In genomic region chr11:88046323-88046937, GRCm38 (mm10) we compare ENCODE assay signal across 8 mouse cellular contexts. TPM values are rescaled to one million over a fixed set of nuclear protein-coding genes. Genes with fewer than 3 reads are reported as not detected.
DNase-seq lines count a peak whose midpoint lies in the region; ATAC-seq and TF ChIP-seq lines count a peak whose summit lies in the region.

No protein-coding gene starts in this region.

- H3K27ac ChIP-seq in heart, embryonic 12.5 days (ENCODE audit: poor library complexity, severe bottlenecking): peak overlapping the region; percentile 100
- peak overlapping the region; percentile 98 for H3K27ac ChIP-seq in MEL (ENCODE audit: control insufficient read depth, low read depth, low read length)
- H3K27ac ChIP-seq in forebrain, embryonic 10.5 days: peak overlapping the region; percentile 100
- H3K27ac ChIP-seq in limb, embryonic 14.5 days (replicated peaks; ENCODE audit: low read depth, low read length): peak overlapping the region; percentile 99; the same call in 1 of the 2 replicates

- peaks cover 26% of the 10 kb centered on the region for H3K36me3 ChIP-seq in heart, embryonic 12.5 days
- H3K36me3 ChIP-seq in MEL (ENCODE audit: control insufficient read depth in 1 of 2, insufficient read depth in 2 of 2, low read length in 2 of 2): peaks cover 27 to 29% of the 10 kb centered on the region in 2 experiments
- H3K36me3 ChIP-seq in forebrain, embryonic 10.5 days (replicated peaks): peaks cover 52% of the 10 kb centered on the region
- H3K36me3 ChIP-seq in limb, embryonic 14.5 days (ENCODE audit: control insufficient read depth, insufficient read depth, low read length): peaks cover 24% of the 10 kb centered on the region

- no peaks in the 10 kb centered on the region for H3K9me3 ChIP-seq in heart, embryonic 12.5 days (replicated peaks)
- H3K9me3 ChIP-seq in MEL (replicated peaks; ENCODE audit: insufficient read depth, low read length): no peaks in the 10 kb centered on the region
- H3K9me3 ChIP-seq in forebrain, embryonic 10.5 days: no peaks in the 10 kb centered on the region
- H3K9me3 ChIP-seq in limb, embryonic 14.5 days (ENCODE audit: control insufficient read depth, low read length): no peaks in the 10 kb centered on the region

- peaks cover 22% of the 10 kb centered on the region for H3K4me1 ChIP-seq in heart, embryonic 12.5 days (replicated peaks)
- peaks cover 5 to 17% of the 10 kb centered on the region in 2 experiments for H3K4me1 ChIP-seq in MEL (ENCODE audit: control insufficient read depth in 1 of 2, insufficient read depth in 2 of 2, low read length in 2 of 2)
- peaks cover 36% of the 10 kb centered on the region for H3K4me1 ChIP-seq in forebrain, embryonic 10.5 days
- peaks cover 23% of the 10 kb centered on the region for H3K4me1 ChIP-seq in limb, embryonic 14.5 days (ENCODE audit: control insufficient read depth, insufficient read depth, low read length)

- TF ChIP-seq CTCF in MEL (IDR thresholded peaks at IDR 0.05 in 2 of 3, conservative IDR thresholded peaks at IDR 0.05 in 1 of 3; ENCODE audit: control insufficient read depth in 1 of 3, insufficient read depth in 1 of 3, low read depth in 2 of 3, low read length in 3 of 3, poor library complexity in 1 of 3, severe bottlenecking in 1 of 3): no peak

- peak in 1 of 2 experiments; percentile 46; a peak in 1 of 4 replicates for TF ChIP-seq POLR2A in MEL (IDR thresholded peaks at IDR 0.05; ENCODE audit: control insufficient read depth in 1 of 2, insufficient read depth in 1 of 2, low read depth in 1 of 2, low read length in 2 of 2, poor library complexity in 1 of 2)
- no peak for TF ChIP-seq POLR2A in limb, embryonic 14.5 days (IDR thresholded peaks at IDR 0.05; ENCODE audit: borderline replicate concordance, extremely low read depth, insufficient read depth, insufficient read length)

- H3K9ac ChIP-seq in heart, embryonic 12.5 days: peak overlapping the region; percentile 99
- peak overlapping the region; percentile 91 for H3K9ac ChIP-seq in MEL (ENCODE audit: control insufficient read depth, low read depth, low read length, poor library complexity, severe bottlenecking)
- peak overlapping the region; percentile 100 for H3K9ac ChIP-seq in limb, embryonic 14.5 days (ENCODE audit: low read depth, low read length, severe bottlenecking)

- peaks cover 33% of the 10 kb centered on the region for H3K79me2 ChIP-seq in MEL (ENCODE audit: control insufficient read depth, insufficient read depth, low read length, poor library complexity)

- no peak for DNase-seq in heart, adult 18-20 months
- peak; percentile 90 for DNase-seq in MEL (ENCODE audit: low read depth, low spot score)
- DNase-seq in forebrain, embryonic 10.5 days (ENCODE audit: extremely low spot score, low spot score): no peak
- no peak for DNase-seq in limb, embryonic 14.5 days (ENCODE audit: low spot score)
- peak; percentile 56 to 76 for DNase-seq in spleen, postnatal 4 days (ENCODE audit: low spot score in 2 of 2)
- no peak for DNase-seq in frontal cortex, postnatal 36 days (ENCODE audit: low spot score in 2 of 2)
- no peak for DNase-seq in urinary bladder, postnatal 36 days (ENCODE audit: low spot score in 2 of 2)

- H3K4me3 ChIP-seq in heart, embryonic 12.5 days: peak overlapping the region; percentile 94
- peak overlapping the region; percentile 63 to 71 for H3K4me3 ChIP-seq in MEL (ENCODE audit: control insufficient read depth in 1 of 2, insufficient read depth in 1 of 2, low read depth in 2 of 2, low read length in 2 of 2)
- H3K4me3 ChIP-seq in forebrain, embryonic 10.5 days: peak overlapping the region; percentile 96
- H3K4me3 ChIP-seq in limb, embryonic 14.5 days (replicated peaks; ENCODE audit: low read length): peak overlapping the region; percentile 91

- TF ChIP-seq EP300 in MEL (IDR thresholded peaks at IDR 0.05; ENCODE audit: low read depth in 1 of 2, low read length in 2 of 2): no peak

- TF ChIP-seq RAD21 in MEL (IDR thresholded peaks at IDR 0.05; ENCODE audit: low read depth, low read length): no peak

- ATAC-seq in heart, embryonic 12.5 days (ENCODE audit: insufficient number of reproducible peaks, low FRiP score): no peak
- no peak for ATAC-seq in limb, embryonic 14.5 days (ENCODE audit: low FRiP score, low read depth)

- no peaks in the 10 kb centered on the region for H3K27me3 ChIP-seq in heart, embryonic 12.5 days (replicated peaks)
- no peaks in the 10 kb centered on the region for H3K27me3 ChIP-seq in MEL (ENCODE audit: control insufficient read depth in 1 of 2, insufficient read depth in 2 of 2, low read length in 2 of 2)
- no peaks in the 10 kb centered on the region for H3K27me3 ChIP-seq in forebrain, embryonic 10.5 days (ENCODE audit: poor library complexity, severe bottlenecking)
- no peaks in the 10 kb centered on the region for H3K27me3 ChIP-seq in limb, embryonic 14.5 days (ENCODE audit: control insufficient read depth, insufficient read depth, low read length)

- H3K4me2 ChIP-seq in heart, embryonic 12.5 days: peak overlapping the region; percentile 67
- peak overlapping the region; percentile 58 for H3K4me2 ChIP-seq in limb, embryonic 14.5 days (replicated peaks; ENCODE audit: low read depth, low read length, severe bottlenecking)

- 57% methylated on average over 17 of the region's 17 CpGs for WGBS in heart, embryonic 12.5 days
- WGBS in forebrain, embryonic 10.5 days: 70% methylated on average over 17 of the region's 17 CpGs
- 60% methylated on average over 17 of the region's 17 CpGs for WGBS in limb, embryonic 14.5 days

TF ChIP-seq in MEL, 35 proteins besides CTCF, POLR2A, EP300 and RAD21:
- TF ChIP-seq CHD1 (IDR thresholded peaks at IDR 0.05; ENCODE audit: low read depth, low read length) (peak; percentile 95; the same call in 1 of the 2 replicates), GATA1 (IDR thresholded peaks at IDR 0.05; ENCODE audit: low read depth, low read length) (no peak), JUND (IDR thresholded peaks at IDR 0.05; ENCODE audit: low read depth, low read length) (no peak), TBP (IDR thresholded peaks at IDR 0.05; ENCODE audit: low read depth, low read length) (peak; percentile 98), MAFK (IDR thresholded peaks at IDR 0.05; ENCODE audit: borderline replicate concordance, low read depth, low read length) (peak; percentile 79), SIN3A (IDR thresholded peaks at IDR 0.05; ENCODE audit: low read length) (no peak), NRF1 (IDR thresholded peaks at IDR 0.05; ENCODE audit: insufficient read depth, low read depth, low read length, poor library complexity, severe bottlenecking) (peak; percentile 14; the same call in 1 of the 2 replicates), USF2 (IDR thresholded peaks at IDR 0.05; ENCODE audit: borderline replicate concordance in 1 of 2, insufficient read depth in 1 of 2, low read depth in 1 of 2, low read length in 2 of 2) (no peak), CHD2 (IDR thresholded peaks at IDR 0.05; ENCODE audit: low read length) (no peak)

RNA-seq across cellular contexts. Expression of gene Srsf1, which starts 0.7 kb away (rescaled TPM):
- polyA plus RNA-seq in heart, embryonic 12.5 days (2016; fragmentation: Nextera tagmentation; extraction: Ambion mirVana): 254 and 260 TPM in 2 replicates
- total RNA-seq in heart, adult 18-20 months (2021): 100 to 1,000 TPM in 1 of 2 experiments, 10 to 100 TPM in 1; 88.5 to 102 TPM
- total RNA-seq in MEL (2012; rRNA removed): 586 and 596 TPM in 2 replicates
- 100 to 1,000 TPM; 421 to 431 TPM for polyA plus RNA-seq in MEL (2012; ENCODE audit: insufficient read depth in 1 of 2, insufficient read length in 2 of 2, low read depth in 1 of 2, low replicate concordance in 2 of 2, missing spikeins in 1 of 2)
- polyA plus RNA-seq in forebrain, embryonic 10.5 days (2016; fragmentation: Nextera tagmentation; extraction: Ambion mirVana): 404 and 428 TPM in 2 replicates
- polyA plus RNA-seq in limb, embryonic 14.5 days (2012; rRNA removed): 524 and 556 TPM in 2 replicates
- 338 and 354 TPM in 2 replicates for polyA plus RNA-seq in limb, embryonic 14.5 days (2014; fragmentation: Nextera tagmentation; extraction: Ambion mirVana)

RNA-seq across cellular contexts. Expression of gene Vezf1, which starts 21.6 kb away (rescaled TPM):
- 27.3 and 29.3 TPM in 2 replicates for polyA plus RNA-seq in heart, embryonic 12.5 days (2016; fragmentation: Nextera tagmentation; extraction: Ambion mirVana)
- 10 to 100 TPM; 35.0 to 38.4 TPM for total RNA-seq in heart, adult 18-20 months (2021)
- total RNA-seq in MEL (2012; rRNA removed): 8.0 and 9.5 TPM in 2 replicates
- 10 to 100 TPM in 1 of 2 experiments, not detected in 1; 20.8 TPM for polyA plus RNA-seq in MEL (2012; ENCODE audit: insufficient read depth in 1 of 2, insufficient read length in 2 of 2, low read depth in 1 of 2, low replicate concordance in 2 of 2, missing spikeins in 1 of 2)
- polyA plus RNA-seq in forebrain, embryonic 10.5 days (2016; fragmentation: Nextera tagmentation; extraction: Ambion mirVana): 61.6 and 62.6 TPM in 2 replicates
- polyA plus RNA-seq in limb, embryonic 14.5 days (2012; rRNA removed): 35.3 and 38.9 TPM in 2 replicates
- polyA plus RNA-seq in limb, embryonic 14.5 days (2014; fragmentation: Nextera tagmentation; extraction: Ambion mirVana): 42.7 and 44.1 TPM in 2 replicates

RNA-seq across cellular contexts. Expression of gene Cuedc1, which starts 51.4 kb away (rescaled TPM):
- polyA plus RNA-seq in heart, embryonic 12.5 days (2016; fragmentation: Nextera tagmentation; extraction: Ambion mirVana): 20.7 and 22.9 TPM in 2 replicates
- 10 to 100 TPM; 40.0 to 43.8 TPM for total RNA-seq in heart, adult 18-20 months (2021)
- total RNA-seq in MEL (2012; rRNA removed): 1.0 and 1.1 TPM in 2 replicates
- 1 to 10 TPM in 1 of 2 experiments, not detected in 1; 4.8 TPM for polyA plus RNA-seq in MEL (2012; ENCODE audit: insufficient read depth in 1 of 2, insufficient read length in 2 of 2, low read depth in 1 of 2, low replicate concordance in 2 of 2, missing spikeins in 1 of 2)
- polyA plus RNA-seq in forebrain, embryonic 10.5 days (2016; fragmentation: Nextera tagmentation; extraction: Ambion mirVana): 20.0 and 24.9 TPM in 2 replicates
- 40.6 and 44.5 TPM in 2 replicates for polyA plus RNA-seq in limb, embryonic 14.5 days (2012; rRNA removed)
- polyA plus RNA-seq in limb, embryonic 14.5 days (2014; fragmentation: Nextera tagmentation; extraction: Ambion mirVana): 20.9 and 25.5 TPM in 2 replicates

RNA-seq across cellular contexts. Expression of gene Dynll2, which starts 59.1 kb away (rescaled TPM):
- 21.4 and 22.5 TPM in 2 replicates for polyA plus RNA-seq in heart, embryonic 12.5 days (2016; fragmentation: Nextera tagmentation; extraction: Ambion mirVana)
- total RNA-seq in heart, adult 18-20 months (2021): 100 to 1,000 TPM; 410 to 444 TPM
- total RNA-seq in MEL (2012; rRNA removed): 30.7 and 38.6 TPM in 2 replicates
- 100 to 1,000 TPM in 1 of 2 experiments, 10 to 100 TPM in 1; 75.8 to 124 TPM for polyA plus RNA-seq in MEL (2012; ENCODE audit: insufficient read depth in 1 of 2, insufficient read length in 2 of 2, low read depth in 1 of 2, low replicate concordance in 2 of 2, missing spikeins in 1 of 2)
- 24.8 and 25.9 TPM in 2 replicates for polyA plus RNA-seq in forebrain, embryonic 10.5 days (2016; fragmentation: Nextera tagmentation; extraction: Ambion mirVana)
- polyA plus RNA-seq in limb, embryonic 14.5 days (2012; rRNA removed): 71.7 and 84.3 TPM in 2 replicates
- polyA plus RNA-seq in limb, embryonic 14.5 days (2014; fragmentation: Nextera tagmentation; extraction: Ambion mirVana): 12.8 and 13.7 TPM in 2 replicates

Comparison
In these comparisons a context has a peak if more than half of its experiments do, and no peak if none do; other contexts are left out.
1. DNase-seq: peak in MEL (single experiment) and spleen, postnatal 4 days (2 of 2); none in heart, adult 18-20 months (0 of 2), forebrain, embryonic 10.5 days (single experiment), limb, embryonic 14.5 days (single experiment), frontal cortex, postnatal 36 days (0 of 2) and urinary bladder, postnatal 36 days (0 of 2).
2. Peak in every context shown above with its lines, with median percentiles within 50 percentile points of each other: H3K27ac ChIP-seq, H3K4me3 ChIP-seq and H3K9ac ChIP-seq.